Mouse (Mus musculus) kidney, adult 9 months (tissue): ENCODE measurements at regions not wholly inside any gene's neighbourhood (a gene's known extent, or its start where the extent isn't known, plus 50 kb on each side); places are given as distances from the start of the nearest gene placed in this dataset.
A peak's percentile ranks its signal among the peaks of the same experiment; 100 is the strongest.

Source experiments
- DNase-seq: peaks from one replicate; pipeline ENCODE4 v3.0.0; 2022

GRCm38 (mm10) chr12:58743800-58744199 lies 268.0 kb downstream of the Sec23a start:
- no peak for DNase-seq

- DNase-seq = no peak
These were observed 283.7 kb downstream of the Sec23a start for GRCm38 (mm10) chr12:58728094-58728493.

GRCm38 (mm10) chr12:58727547-58727946 lies 284.3 kb downstream of the Sec23a start:
- DNase-seq = no peak

- no peak for DNase-seq
These were observed 293.9 kb downstream of the Sec23a start for GRCm38 (mm10) chr12:58717908-58718307.

GRCm38 (mm10) chr12:58714207-58714606 lies 297.6 kb downstream of the Sec23a start:
- DNase-seq = no peak

GRCm38 (mm10) chr12:58695680-58696079 lies 316.1 kb downstream of the Sec23a start:
- no peak for DNase-seq

GRCm38 (mm10) chr12:58669914-58670635 lies 341.7 kb downstream of the Sec23a start:
- DNase-seq = no peak

GRCm38 (mm10) chr12:58654530-58655056 lies 357.2 kb downstream of the Sec23a start:
- DNase-seq = no peak

GRCm38 (mm10) chr12:58653751-58654150 lies 358.1 kb downstream of the Sec23a start:
- no peak for DNase-seq

GRCm38 (mm10) chr12:58653222-58653621 lies 358.6 kb downstream of the Sec23a start:
- no peak for DNase-seq

GRCm38 (mm10) chr12:58652701-58653100 lies 359.1 kb downstream of the Sec23a start:
- no peak for DNase-seq

GRCm38 (mm10) chr12:58648322-58648721 lies 363.5 kb downstream of the Sec23a start:
- DNase-seq = no peak

- DNase-seq = no peak
These were observed 368.0 kb downstream of the Sec23a start for GRCm38 (mm10) chr12:58643843-58644242.

GRCm38 (mm10) chr12:58639478-58639877 lies 370.4 kb upstream of the Clec14a start:
- no peak for DNase-seq

- peak; percentile 29 for DNase-seq
These were observed 369.2 kb upstream of the Clec14a start for GRCm38 (mm10) chr12:58638260-58638659.

- DNase-seq = no peak
These were observed 363.4 kb upstream of the Clec14a start for GRCm38 (mm10) chr12:58632529-58632928.

- DNase-seq = no peak
These were observed 359.7 kb upstream of the Clec14a start for GRCm38 (mm10) chr12:58628817-58629216.

- no peak for DNase-seq
These were observed 356.1 kb upstream of the Clec14a start for GRCm38 (mm10) chr12:58625144-58625543.

GRCm38 (mm10) chr12:58619508-58620310 lies 350.6 kb upstream of the Clec14a start:
- no peak for DNase-seq

- no peak for DNase-seq
These were observed 325.7 kb upstream of the Clec14a start for GRCm38 (mm10) chr12:58594781-58595180.

- DNase-seq = peak; percentile 37
These were observed 322.4 kb upstream of the Clec14a start for GRCm38 (mm10) chr12:58591480-58591829.

- DNase-seq = no peak
These were observed 321.7 kb upstream of the Clec14a start for GRCm38 (mm10) chr12:58590547-58591479.
